Mouse (Mus musculus) common myeloid progenitor, adult 5-6 weeks (primary cell): ENCODE measurements at regions not wholly inside any gene's neighbourhood (a gene's known extent, or its start where the extent isn't known, plus 50 kb on each side); places are given as distances from the start of the nearest gene placed in this dataset.

ENCODE experiments used
- ATAC-seq: replicated peaks from 2 replicates; pipeline ENCODE4 v1.8.0; 2016; ENCODE audit warnings: low read depth, mild to moderate bottlenecking, moderate TSS enrichment, inconsistent platforms; ENCODE audit not compliant: poor library complexity, severe bottlenecking

- ATAC-seq = no peak
Measured at GRCm38 (mm10) chr10:119061349-119061850, 178.5 kb downstream of the Cand1 start.

DNA sequence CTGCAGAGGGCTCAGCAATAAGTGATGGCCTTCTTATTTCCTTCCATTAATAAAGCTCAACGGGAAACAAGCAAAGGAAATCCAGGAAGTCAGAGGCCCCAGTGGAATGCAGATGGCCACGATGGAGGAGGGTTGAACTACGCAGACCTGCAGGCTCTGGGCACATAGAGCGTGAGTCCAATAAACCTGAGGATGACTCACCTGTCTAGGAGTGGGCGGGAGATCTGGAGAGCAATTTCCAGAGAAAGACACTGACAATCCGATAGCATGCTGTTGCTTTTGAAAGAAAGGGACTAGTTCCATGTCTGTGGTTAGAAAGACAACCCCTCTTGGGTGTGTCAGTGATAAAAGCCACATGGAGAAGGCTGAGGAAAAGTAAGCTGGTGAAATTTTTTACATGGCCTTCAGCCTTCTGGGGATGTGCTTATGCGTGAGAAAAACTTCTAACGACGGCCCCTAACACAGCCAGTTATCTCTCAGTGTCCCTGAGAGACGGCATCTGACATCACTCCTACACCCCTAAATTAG, 181.3 kb downstream of the Cand1 start:
- no peak for ATAC-seq

DNA sequence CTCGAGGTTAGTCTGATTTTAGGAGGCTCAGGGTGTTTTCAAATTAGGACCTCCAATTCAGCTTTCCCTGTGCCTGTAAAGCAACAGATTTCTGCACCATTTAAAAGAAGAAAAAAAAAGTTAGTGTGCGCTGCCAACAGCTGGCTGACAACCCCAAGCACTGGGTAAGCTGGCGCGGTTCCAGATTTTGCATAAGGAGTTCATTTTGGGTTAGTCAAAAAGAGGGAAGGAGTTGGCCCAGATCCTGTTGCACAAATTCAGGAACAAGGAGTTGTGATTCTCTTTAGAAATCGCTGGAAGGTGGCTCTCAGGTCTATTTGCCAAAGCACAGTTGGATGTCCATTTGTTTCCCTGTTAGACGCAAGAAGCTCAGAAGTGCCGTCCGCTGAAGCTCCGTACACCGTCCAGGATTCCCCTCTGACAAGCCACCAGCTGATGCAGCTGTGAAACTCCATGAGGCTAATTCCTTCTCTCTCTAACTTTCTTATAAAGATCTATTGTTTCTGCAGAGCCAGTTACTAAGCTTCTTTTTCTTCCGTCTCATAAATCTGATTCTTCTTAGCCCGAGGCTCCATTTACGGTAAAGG, 184.6 kb downstream of the Cand1 start:
- ATAC-seq = 0 out of 2 replicates have a peak, but pooled peaks have one; percentile 10

GRCm38 (mm10) chr10:119054191-119055175, 184.5 kb upstream of the Dyrk2 start:
- no peak for ATAC-seq

- no peak for ATAC-seq
Measured at GRCm38 (mm10) chr10:119052441-119053041, 182.5 kb upstream of the Dyrk2 start.

- no peak for ATAC-seq
Measured at GRCm38 (mm10) chr10:119051598-119051997, 181.6 kb upstream of the Dyrk2 start.

DNA sequence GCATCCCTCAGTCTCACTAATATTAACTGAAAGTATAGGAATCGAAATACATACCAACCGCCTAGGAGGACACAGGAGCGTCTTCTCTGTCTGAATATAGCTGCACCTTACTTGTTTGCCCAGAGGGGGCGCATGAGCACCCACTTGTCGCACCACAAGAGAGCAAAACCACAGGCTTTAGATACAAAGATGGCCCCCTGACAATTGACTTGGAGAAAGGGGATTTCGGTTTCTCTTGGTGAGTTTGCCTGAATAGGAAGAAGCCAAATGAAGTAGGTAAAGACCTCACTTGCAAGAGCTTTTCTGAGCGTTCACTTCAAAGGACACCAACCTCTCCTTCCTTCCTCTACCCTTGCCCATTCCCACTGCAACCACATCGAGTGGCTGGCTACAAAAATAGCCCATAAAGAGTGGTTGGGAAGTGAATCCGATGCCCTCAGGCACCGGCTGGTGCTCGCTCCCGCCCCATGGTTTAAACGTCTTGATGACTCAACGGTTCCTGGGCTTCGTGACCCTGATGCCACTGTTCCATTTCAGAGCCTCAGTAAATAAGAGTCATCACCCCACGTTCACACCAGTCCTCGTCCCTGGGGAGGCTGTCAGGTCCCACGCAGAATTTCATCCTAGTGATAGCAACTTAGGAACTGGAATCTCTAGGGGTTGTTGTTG, 180.1 kb upstream of the Dyrk2 start:
- peak; percentile 79 for ATAC-seq

- peak; percentile 40 for ATAC-seq
Measured at GRCm38 (mm10) chr10:119048643-119049420, 178.8 kb upstream of the Dyrk2 start.

DNA sequence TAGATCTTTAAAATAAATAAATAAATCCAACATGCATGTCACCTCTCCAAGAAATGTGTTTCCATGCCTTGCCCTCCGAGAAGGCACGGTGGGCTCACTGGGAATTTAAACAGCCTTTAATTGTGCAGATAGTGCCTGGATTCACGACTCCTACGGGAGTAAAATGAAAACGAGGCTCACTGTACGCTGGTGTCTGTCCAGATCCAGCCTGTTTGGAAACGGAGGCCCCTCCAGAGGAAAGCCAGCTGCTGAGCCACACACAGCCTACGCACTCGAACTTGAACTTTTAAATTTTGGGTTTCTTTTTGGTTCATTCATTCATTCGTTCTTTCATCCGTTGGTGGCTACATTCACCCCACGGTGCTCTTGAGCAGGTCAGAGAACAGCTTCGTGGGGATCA, 175.1 kb upstream of the Dyrk2 start:
- no peak for ATAC-seq

- no peak for ATAC-seq
Measured at GRCm38 (mm10) chr10:119043069-119043468, 173.1 kb upstream of the Dyrk2 start.

- ATAC-seq = no peak
Measured at GRCm38 (mm10) chr10:119040205-119040604, 170.2 kb upstream of the Dyrk2 start.

GRCm38 (mm10) chr10:119039732-119040131, 169.7 kb upstream of the Dyrk2 start:
- ATAC-seq = no peak

GRCm38 (mm10) chr10:119038991-119039390, 169.0 kb upstream of the Dyrk2 start:
- no peak for ATAC-seq

GRCm38 (mm10) chr10:119037781-119038180, 167.8 kb upstream of the Dyrk2 start:
- peak; percentile 74 for ATAC-seq

- ATAC-seq = no peak
Measured at GRCm38 (mm10) chr10:119035863-119036262, 165.9 kb upstream of the Dyrk2 start.

DNA sequence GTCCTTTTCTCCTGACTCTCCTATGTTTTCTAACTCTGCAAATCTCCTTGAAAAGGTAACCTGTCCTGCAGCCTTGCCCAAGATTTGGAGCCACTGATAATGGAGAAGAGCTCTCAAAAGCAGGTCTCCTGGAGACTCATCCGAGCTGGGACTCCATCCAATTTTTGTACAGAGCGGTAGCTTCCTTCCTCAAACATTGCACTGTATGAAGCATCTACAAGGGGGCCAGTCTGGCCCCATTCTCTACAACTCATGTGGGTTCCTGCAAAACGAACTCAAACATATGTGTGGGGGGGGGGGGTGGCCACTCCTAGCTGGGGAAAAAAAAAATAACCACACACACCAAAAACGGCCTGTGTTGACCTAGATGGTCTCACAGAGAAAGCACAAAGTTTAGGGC, 164.4 kb upstream of the Dyrk2 start:
- ATAC-seq = peak; percentile 55

DNA sequence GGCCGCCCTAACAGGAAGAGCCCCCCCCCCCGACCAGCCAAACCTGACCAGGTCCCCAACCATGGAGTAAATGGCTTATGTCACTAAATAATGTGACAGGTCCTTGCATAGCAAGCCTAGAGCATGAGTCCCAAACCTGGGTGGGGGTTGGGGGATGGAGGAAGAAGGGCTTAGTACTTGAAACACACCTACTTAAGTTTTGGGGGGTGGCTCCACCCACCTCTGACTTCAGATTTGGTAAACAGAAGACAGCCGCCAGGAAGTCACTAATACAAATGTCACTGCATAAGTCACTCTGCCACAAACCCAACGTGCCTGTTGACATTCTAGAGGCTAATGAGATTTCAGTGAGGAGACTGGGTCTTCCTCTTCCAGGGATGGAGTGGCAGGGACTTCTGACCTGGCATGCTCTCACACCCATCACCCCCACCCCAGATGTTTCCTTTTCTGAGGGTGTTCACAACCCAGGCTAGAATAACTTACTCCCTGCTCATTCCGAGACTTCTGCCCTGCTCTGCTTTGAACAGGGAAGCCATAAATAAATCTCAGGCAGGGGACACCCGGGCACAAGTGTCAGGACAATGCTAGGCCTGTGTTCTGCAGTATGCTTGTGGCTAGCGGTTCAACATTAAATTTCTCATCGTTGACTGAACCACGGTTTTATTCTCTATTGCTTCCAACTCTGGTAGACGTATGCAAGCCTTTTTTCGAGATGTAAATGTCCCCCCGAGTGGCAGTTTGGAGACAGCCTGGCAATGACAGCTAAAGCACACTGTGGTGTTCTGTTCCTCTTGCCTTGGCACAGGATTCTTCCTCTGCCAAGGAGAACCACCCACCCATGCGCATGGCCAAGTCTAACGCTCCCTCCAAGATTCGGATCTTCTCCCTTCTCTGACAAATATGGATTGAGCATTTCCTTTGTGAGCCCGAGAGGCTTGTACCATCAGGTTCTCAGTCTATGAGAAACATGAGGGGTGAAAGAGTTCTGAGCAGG, 161.6 kb upstream of the Dyrk2 start:
- ATAC-seq = no peak

DNA sequence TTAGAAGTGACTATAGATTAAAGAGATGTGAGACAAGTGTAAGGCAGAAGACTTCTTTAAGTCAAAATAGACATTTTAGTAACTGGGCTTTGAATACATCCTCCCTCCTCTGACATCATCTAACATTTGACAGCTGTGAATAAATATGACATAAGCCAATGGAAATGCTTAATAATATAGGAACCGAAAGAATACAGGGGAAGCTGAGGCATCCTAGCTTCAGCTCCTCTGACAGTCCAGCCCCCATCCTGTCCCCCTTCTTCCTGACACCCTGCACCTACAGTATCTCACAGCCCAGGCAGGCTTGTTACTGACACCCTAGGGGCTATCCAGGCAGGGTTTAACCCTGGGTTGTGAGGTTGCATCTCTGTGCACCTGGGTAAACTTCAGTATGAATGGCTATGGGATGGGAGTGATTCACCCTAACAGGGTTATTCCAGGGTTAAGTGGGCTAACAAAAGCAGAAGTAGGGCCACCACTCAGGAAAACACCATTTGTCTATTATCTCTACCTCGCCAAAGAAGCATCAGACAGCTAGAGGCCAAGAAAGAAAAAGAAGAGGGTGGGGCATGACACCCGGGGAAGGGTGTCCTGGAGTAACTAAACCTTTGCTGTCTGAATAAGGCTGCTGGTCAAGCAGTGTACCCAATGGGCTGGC, 158.6 kb upstream of the Dyrk2 start:
- peak; percentile 81 for ATAC-seq
